ENCODE assay signal across 17 mouse cellular contexts in the genomic region with DNA sequence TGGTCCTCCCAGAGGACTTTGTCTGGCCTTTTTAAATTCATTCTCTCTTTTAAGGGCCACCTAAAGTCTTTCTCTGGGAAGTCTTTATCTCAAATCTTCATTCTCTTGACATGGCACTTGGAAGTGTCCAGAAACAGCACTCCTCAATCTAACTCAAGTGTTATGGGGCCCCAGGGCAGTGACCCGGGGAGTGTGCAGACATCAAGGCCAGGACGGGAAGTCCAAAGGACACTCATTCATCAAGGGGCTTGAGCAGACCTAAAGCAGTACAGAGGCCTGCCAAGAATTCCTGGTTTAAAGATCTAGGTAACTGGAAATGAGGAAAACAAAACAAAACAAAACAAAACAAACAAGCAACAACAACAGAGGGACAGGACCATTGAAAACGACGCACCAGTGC.
A peak's percentile ranks its signal among the peaks of the same experiment; 100 is the strongest.
DNase-seq lines count a peak whose midpoint lies in the region.
"Had no signal": no experiment of that assay in that cellular context is flagged by ENCODE, and none has a peak within 500 bp of the region (broad histone marks: within the 10 kb centered on the region; RNA-seq: fewer than 3 reads in every experiment).

No protein-coding gene starts in this region.

- peaks cover 52% of the 10 kb centered on the region for H3K4me1 ChIP-seq in heart, embryonic 10.5 days

- H3K9me3 ChIP-seq in heart, embryonic 10.5 days = no peaks in the 10 kb centered on the region
- H3K9me3 ChIP-seq: embryonic facial prominence, embryonic 13.5 days; embryonic facial prominence, embryonic 15.5 days; forebrain, embryonic 10.5 days; forebrain, embryonic 12.5 days had no signal

- no peak overlapping the region for H3K4me3 ChIP-seq in heart, embryonic 10.5 days
- H3K4me3 ChIP-seq: embryonic facial prominence, embryonic 13.5 days; embryonic facial prominence, embryonic 15.5 days; erythroblast, embryonic 14.5 days; forebrain, embryonic 10.5 days; forebrain, embryonic 12.5 days had no signal

- DNase-seq in adrenal gland, postnatal 14 days = peak; percentile 25
- DNase-seq in adrenal gland, postnatal 4 days (ENCODE audit: low spot score in 2 of 2) = no peak
- DNase-seq in heart, embryonic 10.5 days (ENCODE audit: low spot score) = no peak
- no peak for DNase-seq in heart, adult 9 months (ENCODE audit: low spot score in 2 of 2)
- DNase-seq: adrenal gland, adult 8-10 months; cerebellum, adult 11 months; cerebellum, adult 18-20 months; cerebellum, adult 8-10 months; cerebellum, adult 9-11 months; cerebellum, postnatal 14 days; cerebellum, postnatal 36 days; embryo, embryonic 11 days had no signal

- H3K27me3 ChIP-seq in heart, embryonic 10.5 days (ENCODE audit: insufficient read depth, poor library complexity, severe bottlenecking) = no peaks in the 10 kb centered on the region
- H3K27me3 ChIP-seq: embryonic facial prominence, embryonic 13.5 days; embryonic facial prominence, embryonic 15.5 days; forebrain, embryonic 12.5 days had no signal

- peak overlapping the region; percentile 26 for H3K27ac ChIP-seq in heart, embryonic 10.5 days
- H3K27ac ChIP-seq: embryonic facial prominence, embryonic 13.5 days; embryonic facial prominence, embryonic 15.5 days; forebrain, embryonic 10.5 days; forebrain, embryonic 12.5 days had no signal

- H3K36me3 ChIP-seq in heart, embryonic 10.5 days = no peaks in the 10 kb centered on the region
- H3K36me3 ChIP-seq: embryonic facial prominence, embryonic 13.5 days; embryonic facial prominence, embryonic 15.5 days; forebrain, embryonic 10.5 days; forebrain, embryonic 12.5 days had no signal

- WGBS in heart, embryonic 10.5 days = 46% methylated on average over 4 of the region's 4 CpGs
